Mouse (Mus musculus): ENCODE measurements around the gene Tas2r106.

Gene Tas2r106

GRCm38 (mm10) chr6:131678786-131679185 is at the start of gene Tas2r106:
Gene Tas2r106 (minus strand): TSS chr6:131678886.
- CTCF ChIA-PET: no interaction called here

- CTCF ChIA-PET: no interaction called here
Observed at GRCm38 (mm10) chr6:131712803-131713202, 34.1 kb upstream of the Tas2r106 start.

GRCm38 (mm10) chr6:131689963-131690362 is 11.3 kb upstream of the Tas2r106 start, which contains the start of gene Tas2r114:
Gene Tas2r114 (minus strand): TSS chr6:131690063.
- CTCF ChIA-PET: no interaction called here

GRCm38 (mm10) chr6:131687395-131687794 is 8.7 kb upstream of the Tas2r106 start, which contains the start of gene Tas2r105:
Gene Tas2r105 (minus strand): TSS chr6:131687495.
- CTCF ChIA-PET: no interaction called here

GRCm38 (mm10) chr6:131685644-131686043 is 7.0 kb upstream of the Tas2r106 start, which contains the start of gene Tas2r104:
Gene Tas2r104 (minus strand): TSS chr6:131685744.
- CTCF ChIA-PET: no interaction called here

- CTCF ChIA-PET: no interaction called here
Observed at GRCm38 (mm10) chr6:131660049-131660448, 18.6 kb downstream of the Tas2r106 start, which contains the start of gene Tas2r107. Gene Tas2r107 (minus strand): TSS chr6:131660149.

- CTCF ChIA-PET: no interaction called here
Observed at GRCm38 (mm10) chr6:131630812-131631211, 47.9 kb downstream of the Tas2r106 start, which contains the start of gene Tas2r130. Gene Tas2r130 (minus strand): TSS chr6:131630912.
